Comparison of ENCODE assay signal across 20 mouse cellular contexts in the genomic region with DNA sequence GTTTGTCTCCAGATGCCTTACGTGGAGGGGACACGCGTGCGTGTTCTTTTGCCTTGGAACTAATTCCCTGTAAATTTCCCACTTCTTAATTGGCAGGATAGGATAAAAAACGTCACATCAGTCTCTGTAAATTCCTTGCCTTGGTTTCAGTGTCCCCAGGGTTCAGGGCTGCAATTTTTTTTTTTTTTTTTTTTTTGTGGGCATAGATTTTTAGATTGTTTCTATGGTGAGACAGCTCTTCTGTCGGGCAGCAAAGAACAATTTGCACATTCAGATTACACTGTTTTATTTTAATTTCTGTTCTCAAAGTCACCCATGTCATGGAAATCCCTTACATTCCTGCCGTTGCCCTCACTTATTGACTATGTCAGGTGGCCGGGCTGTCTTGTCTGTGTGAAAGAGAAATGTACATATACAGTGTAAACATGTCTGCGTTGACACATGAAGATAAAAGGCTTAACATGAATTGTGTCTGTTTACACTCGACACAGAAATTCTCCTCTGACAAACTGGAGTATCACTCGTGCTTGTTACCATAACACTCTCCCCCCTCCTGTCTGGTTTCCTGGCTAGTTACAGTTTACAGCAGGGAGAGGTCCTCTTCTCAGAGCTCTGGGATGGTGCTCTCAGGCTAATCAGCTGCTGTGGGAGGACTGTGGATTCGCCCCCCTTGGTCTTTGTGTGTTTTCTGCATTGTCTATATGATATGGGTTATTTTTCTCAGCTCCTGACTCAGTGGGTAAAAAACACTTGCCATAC. TPM values are rescaled to one million over a fixed set of nuclear protein-coding genes. Genes with fewer than 3 reads are reported as not detected.
A peak's percentile ranks its signal among the peaks of the same experiment; 100 is the strongest.
DNase-seq lines count a peak whose midpoint lies in the region; ATAC-seq and TF ChIP-seq lines count a peak whose summit lies in the region.
"Had no signal": no experiment of that assay in that cellular context is flagged by ENCODE, and none has a peak within 500 bp of the region (broad histone marks: within the 10 kb centered on the region; RNA-seq: fewer than 3 reads in every experiment).

No protein-coding gene starts in this region.

- WGBS in intestine, embryonic 16.5 days: 24% methylated on average over 12 of the region's 12 CpGs
- WGBS in intestine, postnatal 0 days: 35% methylated on average over 12 of the region's 12 CpGs
- WGBS in limb, embryonic 13.5 days: 41% methylated on average over 12 of the region's 12 CpGs
- 55% methylated on average over 12 of the region's 12 CpGs for WGBS in midbrain, embryonic 13.5 days
- 86% methylated on average over 12 of the region's 12 CpGs for WGBS in forebrain, embryonic 10.5 days

- no peak overlapping the region for H3K9ac ChIP-seq in intestine, embryonic 16.5 days (ENCODE audit: low read depth, low read length)
- no peak overlapping the region for H3K9ac ChIP-seq in intestine, postnatal 0 days (ENCODE audit: low read depth, low read length)
- H3K9ac ChIP-seq in limb, embryonic 13.5 days: no peak overlapping the region
- H3K9ac ChIP-seq in midbrain, embryonic 13.5 days (replicated peaks): no peak overlapping the region
- H3K9ac ChIP-seq: forebrain, embryonic 13.5 days; hindbrain, embryonic 12.5 days; liver, embryonic 13.5 days had no signal

- H3K27me3 ChIP-seq in intestine, embryonic 16.5 days (replicated peaks; ENCODE audit: control insufficient read depth, insufficient read depth, low read length): no peaks in the 10 kb centered on the region
- no peaks in the 10 kb centered on the region for H3K27me3 ChIP-seq in intestine, postnatal 0 days (replicated peaks; ENCODE audit: control insufficient read depth, insufficient read depth, low read length)
- no peaks in the 10 kb centered on the region for H3K27me3 ChIP-seq in limb, embryonic 13.5 days
- no peaks in the 10 kb centered on the region for H3K27me3 ChIP-seq in midbrain, embryonic 13.5 days
- no peaks in the 10 kb centered on the region for H3K27me3 ChIP-seq in forebrain, embryonic 10.5 days (ENCODE audit: poor library complexity, severe bottlenecking)
- H3K27me3 ChIP-seq: forebrain, embryonic 13.5 days; heart, embryonic 12.5 days; hindbrain, embryonic 12.5 days; liver, embryonic 13.5 days had no signal

- H3K27ac ChIP-seq in intestine, embryonic 16.5 days (ENCODE audit: low read length): no peak overlapping the region
- H3K27ac ChIP-seq in intestine, postnatal 0 days (ENCODE audit: low read depth, low read length): no peak overlapping the region
- no peak overlapping the region for H3K27ac ChIP-seq in limb, embryonic 13.5 days
- H3K27ac ChIP-seq in midbrain, embryonic 13.5 days: peak overlapping the region; percentile 35; the same call in 1 of the 2 replicates
- no peak overlapping the region for H3K27ac ChIP-seq in forebrain, embryonic 10.5 days
- H3K27ac ChIP-seq: forebrain, embryonic 13.5 days; hindbrain, embryonic 12.5 days; liver, embryonic 13.5 days; macrophage had no signal

- H3K4me2 ChIP-seq in intestine, embryonic 16.5 days (ENCODE audit: low read depth, low read length): no peak overlapping the region
- H3K4me2 ChIP-seq in intestine, postnatal 0 days (replicated peaks; ENCODE audit: low read depth): no peak overlapping the region
- 0 out of 2 replicates have a peak overlapping the region, but pooled peaks have one; percentile 7 for H3K4me2 ChIP-seq in limb, embryonic 13.5 days (replicated peaks)
- no peak overlapping the region for H3K4me2 ChIP-seq in midbrain, embryonic 13.5 days (replicated peaks)
- H3K4me2 ChIP-seq: forebrain, embryonic 13.5 days; heart, embryonic 12.5 days; hindbrain, embryonic 12.5 days; liver, embryonic 13.5 days had no signal

- no peaks in the 10 kb centered on the region for H3K9me3 ChIP-seq in intestine, embryonic 16.5 days (ENCODE audit: control insufficient read depth, low read length)
- H3K9me3 ChIP-seq in intestine, postnatal 0 days (ENCODE audit: control insufficient read depth): no peaks in the 10 kb centered on the region
- no peaks in the 10 kb centered on the region for H3K9me3 ChIP-seq in limb, embryonic 13.5 days
- no peaks in the 10 kb centered on the region for H3K9me3 ChIP-seq in midbrain, embryonic 13.5 days
- no peaks in the 10 kb centered on the region for H3K9me3 ChIP-seq in forebrain, embryonic 10.5 days
- H3K9me3 ChIP-seq: forebrain, embryonic 13.5 days; heart, embryonic 12.5 days; hindbrain, embryonic 12.5 days; liver, embryonic 13.5 days had no signal

- peak; percentile 30 for DNase-seq in lung, postnatal 25 days (ENCODE audit: low spot score)
- no peak for DNase-seq in lung, postnatal 14 days
- no peak for DNase-seq in ovary, postnatal 36 days (ENCODE audit: low spot score)
- no peak for DNase-seq in forebrain, embryonic 10.5 days (ENCODE audit: extremely low spot score, low spot score)
- DNase-seq: cerebellum, postnatal 14 days; embryo, embryonic 11 days; gastrocnemius, postnatal 14 days; kidney, adult 11 months; kidney, postnatal 25 days; liver, embryonic 13.5 days; right cerebral cortex, adult 18-20 months; thymus, adult 18-20 months had no signal

- peak; percentile 21; the same call in 1 of the 2 replicates for ATAC-seq in intestine, embryonic 16.5 days
- no peak for ATAC-seq in intestine, postnatal 0 days
- no peak for ATAC-seq in limb, embryonic 13.5 days (ENCODE audit: low FRiP score, low read depth)
- ATAC-seq in midbrain, embryonic 13.5 days: 0 out of 2 replicates have a peak, but pooled peaks have one; percentile 14

- TF ChIP-seq CTCF in intestine, postnatal 0 days (IDR thresholded peaks at IDR 0.05; ENCODE audit: low read depth): no peak

- H3K4me1 ChIP-seq in intestine, embryonic 16.5 days (ENCODE audit: control insufficient read depth, insufficient read depth, low read length): peaks cover 17% of the 10 kb centered on the region
- 0 out of 2 replicates have a peak, but pooled peaks cover 2% of the 10 kb centered on the region for H3K4me1 ChIP-seq in intestine, postnatal 0 days (replicated peaks; ENCODE audit: control insufficient read depth, insufficient read depth, low read length)
- H3K4me1 ChIP-seq in limb, embryonic 13.5 days: peaks cover 52% of the 10 kb centered on the region
- H3K4me1 ChIP-seq in midbrain, embryonic 13.5 days (replicated peaks): peaks cover 47% of the 10 kb centered on the region
- H3K4me1 ChIP-seq in forebrain, embryonic 10.5 days: peaks cover 40% of the 10 kb centered on the region

- H3K4me3 ChIP-seq in intestine, embryonic 16.5 days (ENCODE audit: low read length): no peak overlapping the region
- H3K4me3 ChIP-seq in intestine, postnatal 0 days (ENCODE audit: low read depth, low read length): no peak overlapping the region
- no peak overlapping the region for H3K4me3 ChIP-seq in limb, embryonic 13.5 days
- no peak overlapping the region for H3K4me3 ChIP-seq in midbrain, embryonic 13.5 days (replicated peaks)
- H3K4me3 ChIP-seq in forebrain, embryonic 10.5 days: no peak overlapping the region
- H3K4me3 ChIP-seq: forebrain, embryonic 13.5 days; heart, embryonic 12.5 days; hindbrain, embryonic 12.5 days; liver, embryonic 13.5 days had no signal

- H3K36me3 ChIP-seq in intestine, embryonic 16.5 days (ENCODE audit: control insufficient read depth, insufficient read depth, low read length): 0 out of 2 replicates have a peak, but pooled peaks cover 3% of the 10 kb centered on the region
- no peaks in the 10 kb centered on the region for H3K36me3 ChIP-seq in intestine, postnatal 0 days (ENCODE audit: control insufficient read depth, insufficient read depth)
- 0 out of 2 replicates have a peak, but pooled peaks cover 6% of the 10 kb centered on the region for H3K36me3 ChIP-seq in limb, embryonic 13.5 days
- no peaks in the 10 kb centered on the region; the same call in 1 of the 2 replicates for H3K36me3 ChIP-seq in midbrain, embryonic 13.5 days
- peaks cover 14% of the 10 kb centered on the region for H3K36me3 ChIP-seq in forebrain, embryonic 10.5 days (replicated peaks)

RNA-seq across cellular contexts. Expression of gene Igf1r, which starts 43.8 kb away (rescaled TPM):
- polyA plus RNA-seq in intestine, embryonic 16.5 days (2015; fragmentation: Nextera tagmentation; extraction: Ambion mirVana): 9.5 and 10.7 TPM in 2 replicates
- 5.3 and 6.4 TPM in 2 replicates for polyA plus RNA-seq in intestine, postnatal 0 days (2015; fragmentation: Nextera tagmentation; extraction: Ambion mirVana)
- polyA plus RNA-seq in limb, embryonic 13.5 days (2015; fragmentation: Nextera tagmentation; extraction: Ambion mirVana): 36.8 and 39.4 TPM in 2 replicates
- polyA plus RNA-seq in midbrain, embryonic 13.5 days (2015; fragmentation: Nextera tagmentation; extraction: Ambion mirVana): 28.0 and 31.4 TPM in 2 replicates
- polyA plus RNA-seq in forebrain, embryonic 10.5 days (2016; fragmentation: Nextera tagmentation; extraction: Ambion mirVana): 18.8 and 20.8 TPM in 2 replicates

Comparison
In these comparisons a context has a peak if more than half of its experiments do, and no peak if none do; other contexts are left out.
1. ATAC-seq: peak in intestine, embryonic 16.5 days (single experiment) and midbrain, embryonic 13.5 days (single experiment); none in intestine, postnatal 0 days (single experiment) and limb, embryonic 13.5 days (single experiment).